Mouse (Mus musculus) intestine, postnatal 0 days (tissue): ENCODE measurements around the gene Lemd1. TPM values are rescaled to one million over a fixed set of nuclear protein-coding genes. Genes with fewer than 3 reads are reported as not detected.
"Not testable (repeated sequence)": the region's sequence is repeated elsewhere in the genome, so short reads cannot be mapped to it uniquely, and the experiment has no call there.

Experiments
- ATAC-seq: fragments of 200-750 bp; cut with Nextera tagmentation; 2 replicates; pipeline ENCODE4 v1.8.0; 2017; ENCODE audit warnings: mild to moderate bottlenecking, moderate TSS enrichment, moderate library complexity
- H3K27ac ChIP-seq: fragments of 300-500 bp; sonication (generic); 2 replicates; pipeline ENCODE4 v1.5.1; 2014; ENCODE audit warnings: mild to moderate bottlenecking, low read depth, low read length, moderate library complexity
- H3K27me3 ChIP-seq: fragments of 300-500 bp; sonication (generic); replicated peaks from 2 replicates; pipeline ENCODE4 v1.6.1; 2014; ENCODE audit warnings: low read length, mixed read lengths; ENCODE audit not compliant: control insufficient read depth, insufficient read depth
- H3K36me3 ChIP-seq: fragments of 300-500 bp; sonication (generic); 2 replicates; pipeline ENCODE4 v1.6.1; 2014; ENCODE audit warnings: mild to moderate bottlenecking, moderate library complexity; ENCODE audit not compliant: control insufficient read depth, insufficient read depth
- H3K4me1 ChIP-seq: fragments of 300-500 bp; sonication (generic); replicated peaks from 2 replicates; pipeline ENCODE4 v1.6.1; 2014; ENCODE audit warnings: antibody characterized with exemption, low read length, mixed read lengths; ENCODE audit not compliant: control insufficient read depth, insufficient read depth
- H3K4me2 ChIP-seq: fragments of 300-500 bp; sonication (generic); replicated peaks from 2 replicates; pipeline ENCODE4 v1.6.1; 2014; ENCODE audit warnings: low read depth, mild to moderate bottlenecking, moderate library complexity
- H3K4me3 ChIP-seq: fragments of 300-500 bp; sonication (generic); 2 replicates; pipeline ENCODE4 v1.5.1; 2014; ENCODE audit warnings: low read depth, low read length
- H3K9ac ChIP-seq: fragments of 300-500 bp; sonication (generic); 2 replicates; pipeline ENCODE4 v1.6.1; 2014; ENCODE audit warnings: mild to moderate bottlenecking, low read depth, low read length
- H3K9me3 ChIP-seq: fragments of 300-500 bp; sonication (generic); 2 replicates; pipeline ENCODE4 v1.6.1; 2016; ENCODE audit warnings: mixed run types; ENCODE audit not compliant: control insufficient read depth
- CTCF ChIP-seq: sonication (generic); IDR thresholded peaks from 2 replicates; pipeline ENCODE4 v1.5.1; 2016; ENCODE audit warnings: low read depth, mild to moderate bottlenecking, control low read depth, antibody characterized with exemption, moderate library complexity
- WGBS: fragments of 180-500 bp; shearing (Covaris S2); extraction: QIAGEN DNeasy Blood & Tissue Kit; methylation state at CpG from one replicate; pipeline ENCODE4 v1.1.7; 2014; 5-methylcytosine and 5-hydroxymethylcytosine counted together
- polyA plus RNA-seq: library from polyadenylated mRNA; unstranded; fragments of >200 nt; fragmentation: Nextera tagmentation; extraction: Ambion mirVana; gene quantifications from 2 replicates; pipeline ENCODE4 v1.2.1, GENCODE M21; 2015

Gene Lemd1
- polyA plus RNA-seq, 1 experiment from 2014 or later: 0.08 TPM

DNA sequence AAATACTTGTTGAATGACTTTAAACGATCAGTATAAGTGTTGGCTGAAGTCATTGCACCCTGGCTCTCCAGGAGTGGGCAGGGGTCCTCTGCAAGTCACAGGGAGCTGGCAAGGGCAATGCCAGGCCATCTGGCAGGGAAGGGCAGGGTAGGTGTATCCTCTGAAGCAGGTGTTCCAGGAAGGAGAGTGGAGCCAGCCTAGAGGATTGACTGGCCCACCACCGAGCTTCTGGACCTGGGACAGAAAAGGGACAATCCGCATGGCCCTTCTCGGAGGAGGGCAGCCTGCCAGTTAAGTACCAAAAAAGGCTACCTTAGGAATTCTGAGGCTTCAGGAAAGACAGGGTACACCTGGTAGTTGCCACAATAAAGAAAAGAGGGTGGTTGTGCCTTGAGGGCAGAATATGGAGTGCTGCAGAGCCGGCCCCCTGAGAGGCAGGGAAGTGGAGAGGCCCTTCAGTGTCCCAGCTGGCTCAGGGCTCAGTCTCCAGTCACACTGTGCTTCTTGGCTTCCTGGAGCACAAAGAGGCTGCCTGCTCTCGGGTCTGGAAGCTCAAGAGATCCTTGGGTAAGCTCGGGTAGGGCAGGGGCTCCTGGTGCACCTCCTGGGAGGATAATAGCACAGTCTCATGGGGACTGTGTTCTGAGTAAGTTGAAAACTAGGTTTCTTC is 29.9 kb upstream of the Lemd1 start:
- TF ChIP-seq CTCF: no peak
- Histone ChIP-seq H3K4me1 (peaks cover 3% of the 10 kb centered on the region; the same call in 1 of the 2 replicates), H3K9me3 (no peaks in the 10 kb centered on the region), H3K9ac (no peak overlapping the region), H3K36me3 (no peaks in the 10 kb centered on the region), H3K27me3 (peaks cover 11% of the 10 kb centered on the region; the same call in 1 of the 2 replicates), H3K4me2 (no peak overlapping the region), H3K4me3 (no peak overlapping the region), H3K27ac (no peak overlapping the region)
- ATAC-seq: no peak
- WGBS: 72% methylated on average over 7 of the region's 7 CpGs

DNA sequence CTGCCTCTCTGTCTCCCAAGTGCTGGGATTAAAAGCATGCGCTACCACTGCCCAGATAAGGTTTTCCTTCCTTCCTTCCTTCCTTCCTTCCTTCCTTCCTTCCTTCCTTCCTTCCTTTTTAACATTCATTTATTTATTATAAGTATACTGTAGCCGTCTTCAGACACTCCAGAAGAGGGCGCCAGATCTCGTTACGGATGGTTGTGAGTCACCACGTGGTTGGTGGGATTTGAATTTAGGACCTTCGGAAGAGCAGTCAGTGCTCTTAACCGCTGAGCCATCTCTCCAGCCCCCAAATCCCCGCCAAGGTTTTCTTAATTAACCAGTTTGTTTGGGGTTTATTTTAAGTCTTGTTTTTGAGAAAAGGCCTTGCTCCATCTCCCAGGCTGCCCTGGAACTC is 28.6 kb upstream of the Lemd1 start:
- not testable (repeated sequence) for H3K27ac ChIP-seq, H3K4me2 ChIP-seq, ATAC-seq, H3K9me3 ChIP-seq, H3K4me1 ChIP-seq, H3K36me3 ChIP-seq, H3K9ac ChIP-seq, H3K4me3 ChIP-seq
- 50% methylated on average over 9 of the region's 9 CpGs for WGBS
- H3K27me3 ChIP-seq: peaks cover 11% of the 10 kb centered on the region; the same call in 1 of the 2 replicates
- peak; percentile 48 for TF ChIP-seq CTCF

DNA sequence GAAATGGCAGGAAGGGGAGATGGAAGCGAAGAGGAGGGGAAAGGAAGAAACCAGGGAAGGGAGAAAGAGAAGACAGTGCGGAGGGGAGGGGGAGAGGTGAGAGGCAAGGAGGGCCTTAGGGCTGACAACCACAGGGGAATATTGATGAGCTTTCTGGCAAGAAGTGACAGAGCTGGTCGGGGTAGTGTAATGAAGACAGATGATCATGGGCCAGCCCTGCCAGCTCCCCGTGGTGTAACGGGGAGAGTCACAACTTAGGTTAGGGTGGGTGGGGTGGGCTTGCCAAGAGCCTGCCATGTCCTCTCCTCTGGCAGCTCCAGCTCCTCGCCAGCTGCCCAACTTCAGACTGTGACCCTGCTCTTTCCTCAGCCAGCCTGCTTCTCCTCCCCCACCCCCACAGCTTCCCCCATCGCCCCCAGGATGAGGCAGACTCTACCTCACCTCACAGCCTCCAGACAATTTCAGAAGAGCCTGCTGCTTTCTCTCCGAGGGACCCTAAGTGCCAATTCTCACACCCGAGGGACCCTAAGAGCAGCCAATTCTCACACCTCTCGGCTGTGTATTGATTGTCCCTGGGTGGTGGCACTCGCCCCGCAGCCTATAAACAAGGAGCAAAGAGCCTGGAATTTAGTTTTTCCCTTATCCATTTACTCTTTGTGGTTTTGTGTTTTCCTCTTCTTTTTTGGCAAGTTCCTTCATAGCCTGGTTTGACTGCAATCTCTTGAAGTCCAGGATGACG is 26.3 kb upstream of the Lemd1 start:
- no peak overlapping the region for H3K9ac ChIP-seq

DNA sequence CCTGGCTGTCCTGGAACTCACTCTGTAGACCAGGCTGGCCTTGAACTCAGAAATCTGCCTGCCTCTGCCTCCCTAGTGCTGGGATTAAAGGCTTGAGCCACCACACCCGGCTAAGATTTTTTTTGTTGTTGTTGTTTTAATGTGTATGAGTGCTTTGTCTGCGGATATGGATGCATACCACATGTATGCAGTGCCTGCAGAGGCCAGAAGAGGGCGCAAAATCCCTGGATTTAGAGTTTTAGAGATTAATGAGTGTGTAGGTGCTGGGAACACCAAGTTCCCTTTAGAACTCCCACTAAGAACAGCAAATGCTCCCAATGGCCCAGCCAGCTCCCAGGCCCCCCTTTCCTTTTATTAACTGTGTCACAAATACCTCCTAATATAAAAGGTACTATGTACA is 25.4 kb upstream of the Lemd1 start:
- TF ChIP-seq CTCF: peak; percentile 58
- no peak for ATAC-seq
- 66% methylated on average over 3 of the region's 3 CpGs for WGBS
- H3K9ac ChIP-seq: no peak overlapping the region
- no peak overlapping the region for H3K4me2 ChIP-seq
- no peaks in the 10 kb centered on the region for H3K36me3 ChIP-seq
- 0 out of 2 replicates have a peak, but pooled peaks cover 5% of the 10 kb centered on the region for H3K27me3 ChIP-seq
- H3K9me3 ChIP-seq: no peaks in the 10 kb centered on the region
- H3K4me3 ChIP-seq: no peak overlapping the region
- H3K4me1 ChIP-seq: no peaks in the 10 kb centered on the region; the same call in 1 of the 2 replicates
- H3K27ac ChIP-seq: no peak overlapping the region

More for the DNA sequence above, 26.3 kb upstream of the Lemd1 start:
- 37% methylated on average over 13 of the region's 13 CpGs for WGBS
- TF ChIP-seq CTCF: no peak
- no peak overlapping the region for H3K27ac ChIP-seq
- H3K4me3 ChIP-seq: no peak overlapping the region
- 0 out of 2 replicates have a peak, but pooled peaks cover 5% of the 10 kb centered on the region for H3K27me3 ChIP-seq
- no peaks in the 10 kb centered on the region for H3K36me3 ChIP-seq
- no peaks in the 10 kb centered on the region for H3K9me3 ChIP-seq
- H3K4me1 ChIP-seq: no peaks in the 10 kb centered on the region; the same call in 1 of the 2 replicates
- ATAC-seq: no peak
- H3K4me2 ChIP-seq: no peak overlapping the region

DNA sequence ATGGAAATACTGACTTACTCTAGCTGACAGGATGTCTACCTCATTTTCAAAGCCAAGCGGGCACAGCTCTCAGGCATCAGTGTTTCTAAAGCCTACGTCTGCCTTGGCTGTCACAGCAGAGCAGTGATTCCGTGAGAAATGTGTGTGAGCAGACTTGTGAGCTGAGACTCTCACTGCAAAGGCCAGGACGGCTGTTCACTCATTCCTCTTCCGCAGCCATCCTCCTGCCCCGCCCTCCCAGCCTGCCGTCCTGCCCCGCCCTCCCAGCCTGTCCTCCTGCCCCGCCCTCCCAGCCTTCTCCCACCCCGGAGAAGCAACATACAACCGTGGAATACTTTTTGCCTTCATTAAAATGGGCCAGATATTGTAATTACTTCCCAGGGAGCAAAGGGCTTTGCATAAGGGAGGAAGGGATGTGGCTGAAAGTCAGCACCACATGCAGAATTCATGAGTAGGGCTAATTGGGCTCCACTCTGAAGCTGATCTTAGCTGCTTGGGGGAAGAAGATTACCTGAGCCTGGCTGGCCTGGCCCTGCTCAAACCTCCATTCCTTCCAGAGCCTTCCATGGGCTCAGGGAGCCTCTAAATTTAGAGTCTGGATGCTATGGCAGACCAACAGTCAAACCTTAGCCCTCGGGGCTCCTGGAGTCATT is 23.0 kb upstream of the Lemd1 start:
- Histone ChIP-seq H3K9me3 (no peaks in the 10 kb centered on the region), H3K27ac (no peak overlapping the region), H3K4me3 (no peak overlapping the region), H3K36me3 (no peaks in the 10 kb centered on the region), H3K4me1 (no peaks in the 10 kb centered on the region; the same call in 1 of the 2 replicates), H3K9ac (no peak overlapping the region), H3K27me3 (0 out of 2 replicates have a peak, but pooled peaks cover 3% of the 10 kb centered on the region), H3K4me2 (peak overlapping the region; percentile 55)
- WGBS: 7% methylated on average over 12 of the region's 12 CpGs
- ATAC-seq: no peak
- no peak for TF ChIP-seq CTCF

DNA sequence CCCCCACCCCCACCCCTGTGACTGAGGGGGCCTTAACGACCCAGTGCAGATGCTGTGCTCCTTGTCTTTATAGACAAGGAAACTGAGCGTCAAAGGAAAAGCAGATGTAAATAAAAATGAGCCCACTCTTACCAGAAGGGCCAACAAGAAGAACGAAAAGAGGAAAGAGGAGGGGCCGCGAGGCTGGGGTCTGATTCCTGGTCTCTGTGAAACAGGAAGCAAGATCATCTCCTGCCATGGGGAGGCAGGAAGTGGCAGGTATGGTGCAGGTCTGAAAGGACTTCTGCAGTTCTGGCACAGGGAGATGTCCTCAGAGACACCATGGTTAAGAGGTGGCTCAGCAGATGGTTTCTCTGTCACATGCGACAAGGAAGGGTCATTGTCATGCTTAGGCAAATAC is 20.5 kb upstream of the Lemd1 start:
- H3K4me3 ChIP-seq: no peak overlapping the region
- ATAC-seq: no peak
- H3K27me3 ChIP-seq: no peaks in the 10 kb centered on the region
- no peak for TF ChIP-seq CTCF
- H3K4me2 ChIP-seq: no peak overlapping the region
- H3K9ac ChIP-seq: no peak overlapping the region
- WGBS: 47% methylated on average over 6 of the region's 6 CpGs
- H3K4me1 ChIP-seq: no peaks in the 10 kb centered on the region; the same call in 1 of the 2 replicates
- no peaks in the 10 kb centered on the region for H3K36me3 ChIP-seq
- no peaks in the 10 kb centered on the region for H3K9me3 ChIP-seq
- no peak overlapping the region for H3K27ac ChIP-seq
